Mouse (Mus musculus) 416B (cell line): ENCODE results near the gene App.

ENCODE experiments used
- DNase-seq: peaks from one replicate; pipeline ENCODE4 v3.0.0; 2011; ENCODE audit warnings: low read depth

The App gene

GRCm38 (mm10) chr16:84973446-84974175, 200.0 kb downstream of the App start:
- DNase-seq = no peak

GRCm38 (mm10) chr16:84971535-84972330, 201.8 kb downstream of the App start:
- DNase-seq = no peak

GRCm38 (mm10) chr16:84969026-84969425, 204.5 kb downstream of the App start:
- DNase-seq = no peak

GRCm38 (mm10) chr16:84966983-84967382, 206.6 kb downstream of the App start:
- peak; percentile 13 for DNase-seq

- DNase-seq = no peak
Measured at GRCm38 (mm10) chr16:84966096-84966495, 207.5 kb downstream of the App start.

- DNase-seq = no peak
Measured at GRCm38 (mm10) chr16:84963960-84964359, 209.6 kb downstream of the App start.

GRCm38 (mm10) chr16:84963527-84963926, 210.0 kb downstream of the App start:
- DNase-seq = no peak

GRCm38 (mm10) chr16:84957253-84957652, 216.3 kb downstream of the App start:
- DNase-seq = no peak

GRCm38 (mm10) chr16:84956690-84957089, 216.9 kb downstream of the App start:
- DNase-seq = no peak

- no peak for DNase-seq
Measured at GRCm38 (mm10) chr16:84955840-84956239, 217.7 kb downstream of the App start.

- DNase-seq = peak; percentile 64
Measured at GRCm38 (mm10) chr16:84955204-84955839, 218.2 kb downstream of the App start.

- DNase-seq = no peak
Measured at GRCm38 (mm10) chr16:84931024-84931423, 242.5 kb downstream of the App start.

GRCm38 (mm10) chr16:84927827-84928226, 245.7 kb downstream of the App start:
- no peak for DNase-seq

GRCm38 (mm10) chr16:84919649-84920308, 253.8 kb downstream of the App start:
- DNase-seq = no peak

GRCm38 (mm10) chr16:84919087-84919486, 254.5 kb downstream of the App start:
- DNase-seq = peak; percentile 3

GRCm38 (mm10) chr16:84916772-84917171, 256.8 kb downstream of the App start:
- no peak for DNase-seq

GRCm38 (mm10) chr16:84911477-84912165, 261.9 kb downstream of the App start:
- DNase-seq = no peak

GRCm38 (mm10) chr16:84902995-84903394, 270.6 kb downstream of the App start:
- DNase-seq = no peak
